Mouse (Mus musculus): ENCODE data around the gene Bbx.

The Bbx gene

DNA sequence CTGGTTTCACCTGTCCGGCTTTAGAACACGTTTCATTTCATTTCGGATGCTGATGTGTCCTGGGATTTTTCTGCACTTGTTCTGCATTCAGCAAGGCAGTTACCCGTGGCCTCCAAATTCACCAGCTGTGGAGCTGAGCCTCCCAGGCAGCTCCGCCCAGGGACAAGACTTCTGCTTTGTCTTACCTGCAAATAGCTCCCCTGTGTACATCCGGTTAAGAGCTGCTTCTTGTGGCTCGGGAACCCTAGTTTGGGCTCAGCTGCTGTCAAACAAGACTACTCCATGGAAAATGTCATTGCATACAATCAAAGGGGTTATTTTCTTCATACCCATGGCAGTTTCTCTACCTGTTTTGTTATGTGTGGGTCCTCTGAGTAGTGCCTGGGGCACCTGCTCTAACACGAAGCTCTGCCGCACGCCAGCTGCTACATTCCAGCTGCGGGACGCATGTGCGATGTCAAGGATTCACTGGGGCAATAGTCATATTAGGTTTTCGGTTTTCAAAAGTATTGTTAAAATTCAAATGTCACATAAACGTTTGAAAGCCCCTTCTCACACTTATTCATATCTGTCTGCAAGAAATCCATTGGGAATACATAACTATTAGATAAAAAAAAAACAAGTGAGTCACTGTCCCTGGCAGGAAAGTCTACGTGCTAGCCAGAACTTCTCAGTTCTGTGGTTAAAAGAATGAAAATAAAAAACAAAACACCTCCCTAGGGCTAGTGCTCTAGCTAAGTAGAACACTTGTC lies 264.8 kb downstream of the Bbx start:
- DNase-seq (ENCODE audit: low read depth, low spot score): no peak

DNA sequence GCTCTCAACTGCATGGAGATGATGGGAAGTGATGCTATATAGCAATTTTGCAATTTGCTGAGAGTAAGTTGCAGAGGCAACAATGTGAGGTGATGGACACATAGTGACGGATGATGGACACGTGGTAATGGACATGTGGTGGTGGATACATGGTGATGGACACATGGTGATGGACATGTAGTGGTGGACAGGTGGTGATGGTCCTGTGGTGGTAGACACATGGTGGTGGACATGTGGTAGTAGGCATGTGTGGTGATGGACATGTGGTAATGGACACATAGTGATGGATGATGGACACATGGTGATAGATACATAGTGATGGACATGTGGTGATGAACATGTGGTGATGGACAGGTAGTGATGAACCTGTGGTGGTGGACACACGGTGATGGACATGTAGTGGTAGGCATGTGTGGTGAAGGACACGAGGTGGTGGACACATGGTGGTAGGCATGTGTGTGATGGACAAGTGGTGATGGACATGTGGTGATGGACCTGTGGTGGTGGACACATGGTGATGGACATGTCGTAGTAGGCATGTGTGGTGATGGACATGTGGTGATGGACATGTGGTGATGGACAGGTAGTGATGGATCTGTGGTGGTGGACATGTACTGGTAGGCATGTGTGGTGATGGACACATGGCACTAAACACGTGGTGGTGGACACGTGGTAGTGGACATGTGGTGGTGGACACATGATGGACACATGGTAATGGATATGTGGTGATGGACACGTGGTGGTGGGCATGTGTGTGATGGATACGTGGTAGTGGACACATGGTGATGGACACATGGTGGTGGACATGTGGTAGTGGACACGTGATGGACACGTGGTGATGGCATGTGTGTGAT lies 271.5 kb downstream of the Bbx start:
- no peak for DNase-seq (ENCODE audit: low read depth, low spot score)

DNA sequence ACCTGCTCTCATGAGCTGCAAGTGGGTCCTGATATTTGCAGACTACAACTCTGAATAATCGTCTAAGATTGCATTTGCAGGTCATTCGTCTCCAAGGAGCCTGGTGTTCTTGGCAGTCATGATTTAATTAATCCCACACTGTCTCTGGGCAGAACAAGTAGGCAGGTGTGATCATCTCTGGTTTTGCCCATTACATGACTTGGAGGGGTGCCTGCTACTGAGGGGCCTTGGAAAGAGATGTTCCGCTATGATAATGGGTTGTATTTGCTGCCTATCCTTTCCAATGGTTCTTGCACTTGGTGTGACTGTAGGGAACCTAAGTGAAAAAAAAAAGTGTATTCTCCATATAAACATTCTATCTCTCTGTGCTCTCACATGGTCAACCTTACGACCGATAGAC lies 273.6 kb downstream of the Bbx start:
- DNase-seq (ENCODE audit: low read depth, low spot score): no peak

DNA sequence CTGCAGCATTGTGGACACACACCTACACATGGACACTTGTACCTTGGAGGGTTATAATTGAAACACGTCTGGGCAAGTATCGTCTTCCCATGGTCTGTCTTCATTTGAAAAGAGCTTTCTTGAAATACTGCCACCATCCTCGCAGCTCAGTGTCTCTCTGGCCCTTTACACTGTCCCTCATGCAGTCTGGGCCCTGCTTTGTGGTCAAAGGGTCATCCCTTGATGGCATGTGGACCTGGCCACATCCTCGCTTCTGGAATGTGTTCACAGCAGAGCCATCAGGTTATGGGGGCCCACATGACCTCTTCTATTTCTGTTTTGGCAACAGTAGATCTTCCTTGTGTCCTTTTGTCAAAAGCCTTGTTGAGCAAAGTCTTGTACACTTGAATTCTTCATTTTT lies 282.6 kb downstream of the Bbx start:
- DNase-seq (ENCODE audit: low read depth, low spot score): no peak

DNA sequence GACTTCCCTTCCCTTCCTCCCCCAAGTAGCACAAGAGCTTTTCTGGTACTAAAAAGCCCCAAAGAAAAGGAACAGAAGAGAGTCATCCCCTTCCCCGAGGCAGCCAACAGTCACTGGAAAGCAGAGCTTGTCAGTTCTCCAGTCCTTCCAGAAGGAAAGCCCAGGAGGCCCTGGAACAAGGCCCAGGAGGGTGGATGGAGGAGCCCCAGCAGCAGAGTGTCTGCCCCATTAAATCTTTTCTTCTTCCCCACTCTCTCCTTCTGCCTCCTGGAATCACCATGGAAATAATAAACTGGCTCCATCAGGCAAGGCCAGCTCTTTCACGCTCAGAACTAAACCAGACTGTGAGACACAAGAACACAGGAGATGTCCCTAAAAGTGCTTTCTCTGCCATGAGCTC lies 284.3 kb downstream of the Bbx start:
- DNase-seq (ENCODE audit: low read depth, low spot score): no peak

Data from CD4-positive, CD25-positive, alpha-beta regulatory T cell, adult 2 months (primary cell).